Mouse (Mus musculus): ENCODE data around the gene Acr. TPM values are rescaled to one million over a fixed set of nuclear protein-coding genes. Genes with fewer than 3 reads are reported as not detected.

Gene Acr
- polyA plus RNA-seq, 1 experiment from 2014 or later = not detected

DNA sequence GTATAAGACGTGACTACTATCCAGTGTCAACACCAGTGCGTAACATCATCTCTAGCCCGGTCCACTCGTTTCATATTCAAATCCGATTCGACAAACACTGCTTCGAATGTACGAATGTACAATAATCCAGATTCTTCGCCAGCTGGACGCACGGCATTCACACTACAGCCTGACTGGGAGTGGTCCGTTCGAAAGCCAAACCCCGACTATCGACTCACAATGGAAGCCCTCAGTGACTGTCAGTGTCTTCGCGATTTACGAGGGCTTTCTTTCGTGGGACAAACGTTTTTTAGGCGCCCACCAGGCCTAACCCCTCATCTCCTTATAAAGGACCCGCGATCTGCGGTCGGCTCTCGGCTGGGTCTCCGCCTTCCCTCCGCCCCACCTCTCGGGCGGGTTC is 23.2 kb downstream of the Acr start:
- Histone ChIP-seq H3K9me3 (replicated peaks) (no peaks in the 10 kb centered on the region), H3K36me3 (no peaks in the 10 kb centered on the region), H3K4me2 (peak overlapping the region; percentile 74), H3K9ac (peak overlapping the region; percentile 68), H3K27ac (no peak overlapping the region), H3K4me3 (peak overlapping the region; percentile 72), H3K27me3 (replicated peaks) (no peaks in the 10 kb centered on the region; the same call in 1 of the 2 replicates), H3K4me1 (peaks cover 19% of the 10 kb centered on the region)
- 4% methylated on average over 30 of the region's 30 CpGs for WGBS (ENCODE audit: insufficient replicate concordance)
- ATAC-seq = no peak; the same call in 1 of the 2 replicates

DNA sequence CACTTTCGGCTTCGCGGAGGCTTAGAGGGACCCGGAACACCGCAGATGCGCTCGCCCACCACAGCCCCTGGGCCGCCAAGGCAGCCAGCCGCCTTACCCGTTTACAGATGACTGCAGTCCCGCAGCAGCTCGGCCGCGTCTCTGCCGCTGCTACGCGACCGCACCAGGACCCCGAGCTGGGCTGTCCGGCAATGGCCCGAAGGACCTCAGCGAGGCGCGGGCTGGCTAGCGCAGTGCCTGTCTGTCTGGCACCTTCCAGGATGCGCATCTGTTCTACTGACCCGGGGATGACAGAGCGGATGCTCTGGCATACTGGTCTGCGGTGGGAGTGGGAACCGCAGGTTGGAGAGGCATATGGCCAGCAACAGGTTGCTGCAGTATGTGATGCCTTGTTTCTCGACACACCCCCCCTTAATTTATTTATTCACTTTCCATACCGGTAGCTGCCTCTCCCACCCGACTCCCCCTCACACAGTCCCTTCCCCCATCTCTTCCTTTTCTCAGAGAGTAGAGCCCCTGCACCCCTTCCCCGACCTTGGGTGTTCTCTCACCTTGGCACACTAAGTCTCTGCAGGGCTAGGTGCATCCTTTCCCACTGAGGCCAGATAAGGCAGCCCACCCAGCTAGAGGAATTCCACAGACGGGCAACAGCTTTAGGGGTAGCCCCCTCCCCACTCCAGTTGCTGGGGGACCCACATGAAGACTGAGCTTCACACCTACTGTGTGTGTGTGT is 23.8 kb downstream of the Acr start, which contains the start of gene Rabl2:
TSS of gene Rabl2 (minus strand) at position 201 of the 733 bp plus-strand sequence.
- peak; percentile 90 for ATAC-seq
- peaks cover 19% of the 10 kb centered on the region for H3K4me1 ChIP-seq
- peak within 1 kb of the TSS; percentile 72 for H3K4me3 ChIP-seq
- H3K9ac ChIP-seq = peak within 1 kb of the TSS; percentile 68
- H3K27me3 ChIP-seq (replicated peaks) = no peaks in the 10 kb centered on the region; the same call in 1 of the 2 replicates
- no peaks in the 10 kb centered on the region for H3K36me3 ChIP-seq
- peak within 1 kb of the TSS; percentile 74 for H3K4me2 ChIP-seq
- H3K9me3 ChIP-seq (replicated peaks) = no peaks in the 10 kb centered on the region
- WGBS (ENCODE audit: insufficient replicate concordance) = 1% methylated on average over 35 of the region's 35 CpGs
- H3K27ac ChIP-seq = no peak within 1 kb of the TSS

DNA sequence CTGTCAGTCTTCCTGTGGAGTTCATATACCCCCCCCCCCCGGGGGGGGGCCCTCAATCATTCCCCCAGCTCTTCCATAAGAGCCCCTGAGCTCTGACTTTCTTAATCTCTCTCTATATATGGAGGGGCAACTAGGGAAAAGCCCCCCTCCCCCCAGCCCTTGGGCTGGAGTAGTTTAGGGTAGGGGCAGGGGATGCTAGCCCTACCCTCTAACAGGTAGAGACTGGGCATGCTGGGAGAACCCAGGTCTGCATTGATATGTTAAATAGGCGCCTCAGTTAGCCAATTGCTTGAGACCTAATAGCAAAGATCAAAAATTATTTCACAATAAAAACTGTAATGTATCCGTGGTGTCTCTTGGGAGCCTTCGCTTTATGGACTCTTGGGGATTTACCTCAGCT is 24.4 kb downstream of the Acr start:
- peak overlapping the region; percentile 74 for H3K4me2 ChIP-seq
- peaks cover 19% of the 10 kb centered on the region for H3K4me1 ChIP-seq
- H3K27me3 ChIP-seq (replicated peaks) = no peaks in the 10 kb centered on the region; the same call in 1 of the 2 replicates
- no peak overlapping the region for H3K9ac ChIP-seq
- H3K9me3 ChIP-seq (replicated peaks) = no peaks in the 10 kb centered on the region
- no peak overlapping the region for H3K27ac ChIP-seq
- 42% methylated on average over 4 of the region's 4 CpGs for whole genome bisulfite sequencing (ENCODE audit: insufficient replicate concordance)
- no peak for ATAC-seq
- H3K4me3 ChIP-seq = 0 out of 2 replicates have a peak overlapping the region, but pooled peaks have one; percentile 72
- no peaks in the 10 kb centered on the region for H3K36me3 ChIP-seq

DNA sequence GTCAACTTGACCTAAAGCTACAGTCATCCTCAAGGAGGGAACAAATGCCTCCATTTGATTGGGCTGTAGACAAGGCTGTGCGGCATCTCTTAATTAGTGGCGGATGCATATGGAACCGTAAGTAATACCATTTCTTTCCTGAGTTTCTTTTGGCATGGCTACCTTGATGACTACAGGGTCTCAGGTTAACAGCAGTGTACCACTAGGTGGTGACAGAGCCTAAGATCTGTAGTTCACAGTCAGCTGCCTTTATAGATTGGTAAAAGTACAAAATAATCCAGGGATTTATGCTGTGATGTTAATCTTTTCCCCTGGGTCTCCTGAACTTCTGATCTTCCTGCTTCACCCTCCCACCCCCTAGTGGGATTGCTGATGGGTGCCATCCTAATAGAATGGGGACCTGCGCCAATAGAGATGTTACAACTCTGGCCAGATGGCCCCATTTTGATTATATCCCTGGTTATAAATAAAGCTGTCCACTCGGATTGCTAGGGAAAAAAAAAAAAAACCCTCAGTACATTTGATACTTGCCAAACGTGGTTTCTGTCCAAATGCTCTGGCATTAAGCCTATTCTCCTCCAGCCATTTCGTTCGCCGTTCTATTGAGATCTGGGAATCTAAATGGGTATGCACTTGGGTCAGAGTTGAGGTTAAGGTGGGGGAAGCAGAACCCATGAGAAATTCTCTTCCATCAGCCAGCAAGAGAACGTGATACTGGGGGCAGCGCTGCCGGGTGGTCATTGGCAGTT is 37.9 kb downstream of the Acr start:
- no peak for ATAC-seq
- WGBS (ENCODE audit: insufficient replicate concordance) = 66% methylated on average over 12 of the region's 12 CpGs

DNA sequence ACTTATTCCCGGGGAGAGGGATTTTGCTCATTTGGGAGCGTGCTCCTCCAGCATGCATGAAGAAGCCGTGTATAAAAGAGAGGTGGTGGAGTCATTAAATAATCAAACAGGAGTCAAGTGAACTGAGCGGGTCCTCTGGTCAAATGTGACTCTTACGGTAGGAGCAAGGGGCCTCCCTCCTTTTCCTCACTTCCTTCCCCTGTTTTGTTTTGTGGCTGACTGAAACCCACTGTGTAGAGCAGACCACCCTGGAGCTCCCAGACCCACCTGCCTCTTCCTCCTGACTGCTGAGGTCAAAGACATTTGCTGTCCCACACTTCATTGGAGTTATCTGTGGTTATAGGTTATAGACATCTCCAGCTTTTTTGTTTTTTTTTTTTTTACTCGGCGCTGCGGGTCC is 39.4 kb downstream of the Acr start:
- H3K9me3 ChIP-seq (replicated peaks) = no peaks in the 10 kb centered on the region
- no peak for ATAC-seq
- no peak overlapping the region for H3K4me3 ChIP-seq
- no peaks in the 10 kb centered on the region for H3K36me3 ChIP-seq
- H3K4me1 ChIP-seq = no peaks in the 10 kb centered on the region
- WGBS (ENCODE audit: insufficient replicate concordance) = 53% methylated on average over 8 of the region's 8 CpGs
- H3K27me3 ChIP-seq (replicated peaks) = no peaks in the 10 kb centered on the region
- H3K27ac ChIP-seq = no peak overlapping the region
- H3K9ac ChIP-seq = no peak overlapping the region
- peak overlapping the region; percentile 12; the same call in 1 of the 2 replicates for H3K4me2 ChIP-seq

More for the DNA sequence above, 37.9 kb downstream of the Acr start:
- Histone ChIP-seq H3K9ac (no peak overlapping the region), H3K27ac (no peak overlapping the region), H3K27me3 (replicated peaks) (no peaks in the 10 kb centered on the region), H3K4me2 (no peak overlapping the region), H3K4me1 (no peaks in the 10 kb centered on the region), H3K36me3 (no peaks in the 10 kb centered on the region), H3K9me3 (replicated peaks) (no peaks in the 10 kb centered on the region), H3K4me3 (no peak overlapping the region)

DNA sequence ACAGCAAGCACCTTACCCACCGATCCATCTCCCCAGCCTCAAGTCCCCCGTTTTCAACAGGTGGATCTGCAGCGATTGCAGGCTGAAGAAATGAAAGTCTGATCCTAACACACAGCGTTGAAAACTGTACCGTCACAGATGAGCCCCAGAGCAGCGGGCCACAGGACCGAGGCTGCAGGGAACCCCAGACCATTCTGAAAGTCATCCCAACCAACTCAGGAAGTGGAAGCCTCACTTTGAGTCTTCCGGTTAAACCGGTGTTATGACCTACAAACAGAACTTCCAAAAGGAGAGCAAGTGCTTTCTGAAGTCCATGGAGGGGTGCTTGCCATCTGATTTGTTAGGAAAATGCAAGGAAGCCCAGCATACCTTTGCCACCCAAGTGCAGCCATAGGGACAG is 39.8 kb downstream of the Acr start:
- H3K27me3 ChIP-seq (replicated peaks) = no peaks in the 10 kb centered on the region

DNA sequence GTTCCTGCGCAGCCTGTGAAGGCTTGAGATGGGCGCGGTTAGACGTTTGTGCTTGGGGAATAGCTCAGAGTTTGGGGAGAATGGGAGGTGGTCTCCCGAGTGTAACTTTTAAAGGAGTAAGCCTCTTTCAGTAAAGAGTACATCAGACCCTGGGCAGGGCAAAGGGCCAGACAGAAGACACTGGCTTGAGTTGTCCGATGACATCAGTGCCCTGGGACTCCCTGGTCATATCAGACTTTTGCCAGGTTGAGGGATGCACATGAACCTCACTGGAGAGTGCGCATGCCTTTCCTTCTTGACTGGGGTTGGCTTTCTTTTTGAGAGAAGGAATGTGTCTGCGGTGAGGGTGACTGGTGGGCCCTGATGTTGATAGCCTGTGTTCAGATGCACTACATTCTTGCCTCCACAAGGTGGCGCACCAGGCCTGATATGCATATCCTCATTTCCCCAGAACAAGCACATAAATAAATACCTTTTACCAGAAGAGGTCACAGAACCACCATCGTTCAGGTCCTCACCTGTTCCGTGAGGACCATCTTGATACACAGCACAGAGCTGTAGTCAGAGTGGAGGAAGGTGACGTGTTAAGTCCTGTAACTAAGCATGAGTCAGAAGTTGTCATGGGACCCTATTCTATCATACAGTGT is 54.3 kb downstream of the Acr start:
- ATAC-seq = no peak
- no peak overlapping the region for H3K27ac ChIP-seq
- no peaks in the 10 kb centered on the region for H3K9me3 ChIP-seq (replicated peaks)
- H3K4me2 ChIP-seq = no peak overlapping the region
- no peak overlapping the region for H3K4me3 ChIP-seq
- no peaks in the 10 kb centered on the region for H3K27me3 ChIP-seq (replicated peaks)
- H3K36me3 ChIP-seq = no peaks in the 10 kb centered on the region
- no peaks in the 10 kb centered on the region for H3K4me1 ChIP-seq
- 70% methylated on average over 12 of the region's 12 CpGs for WGBS (ENCODE audit: insufficient replicate concordance)
- H3K9ac ChIP-seq = no peak overlapping the region

More for the DNA sequence above, 39.8 kb downstream of the Acr start:
- Histone ChIP-seq H3K36me3 (no peaks in the 10 kb centered on the region), H3K4me3 (no peak overlapping the region), H3K4me2 (peak overlapping the region; percentile 12; the same call in 1 of the 2 replicates), H3K9me3 (replicated peaks) (no peaks in the 10 kb centered on the region), H3K4me1 (no peaks in the 10 kb centered on the region), H3K27ac (no peak overlapping the region), H3K9ac (no peak overlapping the region)
- no peak for ATAC-seq
- 34% methylated on average over 9 of the region's 9 CpGs for WGBS (ENCODE audit: insufficient replicate concordance)

DNA sequence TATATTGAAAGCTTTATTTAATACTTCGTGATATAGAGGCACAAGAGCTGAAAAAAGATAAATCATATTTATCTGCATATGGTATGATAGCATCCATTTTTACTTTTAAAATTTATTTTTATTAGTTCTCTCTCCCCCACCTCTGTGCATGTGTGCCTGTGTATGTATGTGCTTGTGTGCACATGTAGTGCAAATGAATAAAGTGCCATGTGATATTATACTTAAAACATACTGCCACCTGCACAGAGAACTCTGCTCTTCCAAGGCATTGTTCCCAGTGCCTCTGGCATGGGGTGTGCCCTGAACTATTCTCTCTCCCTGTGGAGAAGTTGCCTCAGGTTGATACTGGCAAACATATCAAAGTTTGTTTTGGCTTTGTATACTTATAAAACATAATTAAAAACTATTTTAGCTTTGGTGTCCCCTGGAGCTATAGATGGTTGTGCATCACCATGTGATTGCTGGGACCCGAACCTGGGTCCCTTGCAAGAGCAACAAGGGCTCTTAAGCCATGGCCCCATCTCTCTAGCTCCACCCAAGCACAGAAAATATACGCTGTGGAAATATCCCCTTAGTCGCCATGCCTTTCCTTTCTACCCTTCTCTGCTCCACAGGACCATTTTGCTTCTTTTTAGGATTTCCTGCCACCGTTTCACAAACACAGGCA is 55.0 kb downstream of the Acr start:
- H3K9ac ChIP-seq = no peak overlapping the region
- H3K4me1 ChIP-seq = no peaks in the 10 kb centered on the region
- H3K36me3 ChIP-seq = no peaks in the 10 kb centered on the region
- no peak overlapping the region for H3K4me3 ChIP-seq
- no peak overlapping the region for H3K27ac ChIP-seq
- 50% methylated on average over 5 of the region's 5 CpGs for WGBS (ENCODE audit: insufficient replicate concordance)
- no peak for ATAC-seq
- no peak overlapping the region for H3K4me2 ChIP-seq
- H3K9me3 ChIP-seq (replicated peaks) = no peaks in the 10 kb centered on the region
- no peaks in the 10 kb centered on the region for H3K27me3 ChIP-seq (replicated peaks)

DNA sequence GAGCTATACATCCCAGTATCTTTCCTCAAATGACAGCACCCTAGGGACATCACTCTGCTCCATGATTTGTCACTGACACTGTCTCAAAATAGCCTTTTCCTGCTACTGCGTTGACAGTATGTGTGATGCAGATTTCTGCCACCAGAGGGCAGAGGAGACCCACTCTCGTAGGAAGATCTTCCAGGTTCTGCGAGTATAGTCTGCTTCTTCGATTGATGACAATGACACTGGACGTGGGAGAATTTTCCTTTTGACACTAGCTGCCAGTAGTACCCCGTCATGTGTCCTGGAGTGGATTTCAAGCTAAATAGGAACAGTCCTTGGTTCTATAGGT is 55.5 kb downstream of the Acr start:
- Histone ChIP-seq H3K9me3 (replicated peaks) (no peaks in the 10 kb centered on the region), H3K4me1 (no peaks in the 10 kb centered on the region), H3K27me3 (replicated peaks) (no peaks in the 10 kb centered on the region), H3K36me3 (no peaks in the 10 kb centered on the region), H3K4me2 (no peak overlapping the region), H3K9ac (no peak overlapping the region), H3K4me3 (no peak overlapping the region), H3K27ac (no peak overlapping the region)
- 10% methylated on average over 6 of the region's 6 CpGs for WGBS (ENCODE audit: insufficient replicate concordance)
- no peak for ATAC-seq

Data from liver, embryonic 12.5 days (tissue).